Mouse (Mus musculus): ENCODE results near the gene Ralgds.
A peak's percentile ranks its signal among the peaks of the same experiment; 100 is the strongest.
"Not testable (repeated sequence)": the region's sequence is repeated elsewhere in the genome, so short reads cannot be mapped to it uniquely, and the experiment has no call there.

Ralgds gene

GRCm38 (mm10) chr2:28512798-28513401 is at the start of gene Ralgds:
Gene Ralgds, plus strand, starts transcription at chr2:28513125.
- DNase-seq, result peak; percentile 83

DNA sequence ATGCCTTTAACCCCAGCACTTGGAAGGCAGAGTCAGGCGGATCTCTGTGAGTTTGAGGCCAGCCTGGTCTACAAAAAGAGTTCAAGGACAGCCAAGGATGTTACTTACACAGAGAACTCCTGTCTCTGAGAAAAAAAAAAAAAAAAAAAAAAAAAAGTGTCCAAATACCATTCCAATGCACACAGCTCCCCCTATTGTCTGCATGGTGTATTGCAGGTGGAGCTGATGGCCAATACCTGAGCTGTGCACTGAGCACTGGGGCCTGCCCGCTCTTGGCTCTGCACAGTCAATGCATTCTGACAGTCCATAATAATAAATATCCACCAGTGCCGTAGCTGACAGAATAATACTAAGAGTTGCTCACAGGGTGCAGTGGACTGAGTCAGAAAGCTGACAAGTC is 49.0 kb upstream of the Ralgds start:
- peak; percentile 59 for DNase-seq

DNA sequence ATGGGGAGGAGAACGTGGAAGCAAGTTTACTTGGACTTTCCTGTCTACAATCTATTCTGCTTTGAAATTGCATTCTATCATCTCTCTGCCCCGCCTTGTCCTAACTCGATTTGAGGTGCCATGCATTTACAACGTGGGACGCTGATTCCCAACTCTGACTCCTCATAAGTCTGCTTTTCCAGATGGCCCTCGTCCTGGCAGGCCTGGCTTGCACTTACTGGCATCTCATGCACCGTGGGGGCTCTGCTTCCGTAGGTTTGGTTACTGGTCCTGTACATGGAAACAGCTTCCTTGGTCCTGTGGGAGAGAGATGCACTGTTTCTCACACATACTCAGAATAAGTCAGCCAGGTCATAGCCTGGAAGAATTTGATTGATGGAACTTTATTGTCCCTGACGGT is 48.0 kb upstream of the Ralgds start:
- no peak for DNase-seq

DNA sequence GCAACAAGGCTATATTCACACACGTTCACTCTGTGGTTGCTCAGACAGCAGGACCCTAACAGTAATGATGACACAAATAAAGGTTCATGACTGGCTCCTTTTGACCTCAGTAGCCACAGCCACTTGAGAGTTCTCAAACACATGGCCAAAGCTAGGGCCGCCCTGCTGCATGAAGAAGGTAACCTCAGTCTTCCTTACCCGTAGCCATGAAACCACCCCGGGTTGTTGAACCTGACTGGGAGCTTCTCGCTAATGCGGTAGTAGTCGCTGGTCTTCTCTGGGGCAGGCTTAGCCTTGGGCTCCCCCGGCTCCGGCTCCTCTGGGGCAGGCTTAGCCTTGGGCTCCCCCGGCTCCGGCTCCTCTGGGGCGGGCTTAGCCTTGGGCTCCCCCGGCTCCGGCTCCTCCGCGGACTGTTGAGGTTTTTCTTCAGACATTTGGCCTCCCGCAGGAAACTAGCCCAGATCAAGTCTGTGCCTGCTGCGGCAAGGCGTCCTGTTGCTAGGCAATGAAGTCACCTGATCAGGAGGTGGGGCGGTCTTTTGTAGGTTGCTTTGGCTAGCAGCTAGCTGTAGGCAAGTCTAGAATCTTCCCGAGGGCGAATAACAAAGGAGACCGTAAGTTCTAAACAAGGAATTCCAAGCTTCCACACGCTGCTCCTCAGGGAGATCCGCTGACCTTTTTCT is 46.9 kb upstream of the Ralgds start, which contains the start of gene 1700007K13Rik:
TSS of gene 1700007K13Rik (minus strand) at position 497 of the 683 bp plus-strand sequence.
- peak; percentile 63 for DNase-seq

- peak; percentile 81 for DNase-seq
Measured at GRCm38 (mm10) chr2:28467860-28468485, 45.0 kb upstream of the Ralgds start, which contains the start of gene Mrps2. Gene Mrps2, plus strand, starts transcription at chr2:28468066.

DNA sequence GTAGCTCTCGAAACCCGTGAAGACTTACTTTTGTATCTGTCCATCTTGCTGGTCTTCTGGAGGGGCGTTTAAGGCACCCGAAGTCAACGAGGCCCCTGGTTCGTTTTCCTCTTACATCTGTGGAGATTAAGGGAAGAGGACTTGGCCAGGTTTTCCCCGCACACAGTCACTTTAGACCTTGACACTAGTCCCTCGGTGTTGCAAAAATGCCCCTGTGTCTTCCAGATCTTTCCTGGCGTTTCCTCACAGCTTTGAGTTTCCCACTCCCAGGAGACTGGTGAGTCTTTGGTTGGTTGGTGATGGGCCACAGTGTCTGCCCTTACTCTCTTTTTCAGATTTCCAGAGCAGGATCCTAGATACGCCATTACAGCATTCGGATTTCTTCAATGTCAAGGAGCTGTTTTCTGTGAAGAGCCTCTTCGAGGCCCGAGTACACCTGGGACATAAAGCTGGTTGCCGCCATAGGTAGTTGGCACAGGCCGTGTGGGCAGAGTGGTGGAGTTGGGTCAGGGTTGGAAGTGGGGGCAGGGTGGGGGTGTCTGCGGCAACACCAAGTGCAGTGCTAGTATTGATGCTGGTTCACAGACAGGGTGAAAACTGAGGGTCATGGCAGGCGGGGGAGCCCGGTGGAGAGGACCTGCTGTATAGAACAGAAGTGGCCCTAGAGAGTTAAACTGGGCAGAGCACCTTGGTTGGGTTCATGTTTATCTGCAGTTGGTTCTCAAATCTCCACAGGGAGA is 44.3 kb upstream of the Ralgds start:
- no peak for DNase-seq

DNA sequence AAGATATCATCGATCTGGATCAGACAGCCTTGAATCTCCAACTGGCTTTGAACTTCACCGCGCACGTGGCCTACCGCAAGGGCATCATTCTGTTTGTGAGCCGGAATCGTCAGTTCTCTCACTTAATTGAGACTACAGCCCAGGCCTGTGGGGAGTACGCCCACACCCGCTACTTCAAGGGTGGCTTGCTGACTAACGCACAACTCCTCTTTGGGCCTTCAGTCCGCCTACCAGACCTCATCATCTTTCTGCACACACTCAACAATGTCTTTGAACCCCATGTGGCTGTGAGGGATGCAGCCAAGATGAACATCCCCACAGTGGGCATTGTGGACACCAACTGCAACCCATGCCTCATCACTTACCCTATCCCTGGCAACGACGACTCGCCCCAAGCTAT is 43.5 kb upstream of the Ralgds start:
- DNase-seq, result no peak

- DNase-seq, result no peak
Measured at GRCm38 (mm10) chr2:28470591-28470990, 42.3 kb upstream of the Ralgds start.

- not testable (repeated sequence) for DNase-seq
Measured at GRCm38 (mm10) chr2:28472011-28472410, 40.9 kb upstream of the Ralgds start.

DNA sequence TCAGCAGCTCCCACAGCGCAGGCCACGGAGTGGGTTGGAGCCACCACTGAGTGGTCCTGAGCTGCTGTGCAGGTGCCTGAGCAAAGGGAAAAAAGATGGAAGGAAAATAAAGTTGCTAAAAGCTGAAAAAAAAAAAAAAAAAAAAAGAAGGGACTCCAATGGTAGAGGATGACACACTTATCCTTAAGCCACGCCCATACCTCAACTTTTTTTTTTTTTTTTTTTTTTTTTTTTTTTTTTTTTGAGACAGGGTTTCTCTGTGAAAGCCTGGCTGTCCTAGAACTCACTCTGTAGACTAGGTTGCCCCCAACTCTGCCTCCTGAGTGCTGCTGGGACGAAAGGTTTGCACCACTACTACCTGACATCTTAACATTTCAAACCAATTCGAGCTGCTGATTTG is 34.9 kb upstream of the Ralgds start:
- DNase-seq, result not testable (repeated sequence)

DNA sequence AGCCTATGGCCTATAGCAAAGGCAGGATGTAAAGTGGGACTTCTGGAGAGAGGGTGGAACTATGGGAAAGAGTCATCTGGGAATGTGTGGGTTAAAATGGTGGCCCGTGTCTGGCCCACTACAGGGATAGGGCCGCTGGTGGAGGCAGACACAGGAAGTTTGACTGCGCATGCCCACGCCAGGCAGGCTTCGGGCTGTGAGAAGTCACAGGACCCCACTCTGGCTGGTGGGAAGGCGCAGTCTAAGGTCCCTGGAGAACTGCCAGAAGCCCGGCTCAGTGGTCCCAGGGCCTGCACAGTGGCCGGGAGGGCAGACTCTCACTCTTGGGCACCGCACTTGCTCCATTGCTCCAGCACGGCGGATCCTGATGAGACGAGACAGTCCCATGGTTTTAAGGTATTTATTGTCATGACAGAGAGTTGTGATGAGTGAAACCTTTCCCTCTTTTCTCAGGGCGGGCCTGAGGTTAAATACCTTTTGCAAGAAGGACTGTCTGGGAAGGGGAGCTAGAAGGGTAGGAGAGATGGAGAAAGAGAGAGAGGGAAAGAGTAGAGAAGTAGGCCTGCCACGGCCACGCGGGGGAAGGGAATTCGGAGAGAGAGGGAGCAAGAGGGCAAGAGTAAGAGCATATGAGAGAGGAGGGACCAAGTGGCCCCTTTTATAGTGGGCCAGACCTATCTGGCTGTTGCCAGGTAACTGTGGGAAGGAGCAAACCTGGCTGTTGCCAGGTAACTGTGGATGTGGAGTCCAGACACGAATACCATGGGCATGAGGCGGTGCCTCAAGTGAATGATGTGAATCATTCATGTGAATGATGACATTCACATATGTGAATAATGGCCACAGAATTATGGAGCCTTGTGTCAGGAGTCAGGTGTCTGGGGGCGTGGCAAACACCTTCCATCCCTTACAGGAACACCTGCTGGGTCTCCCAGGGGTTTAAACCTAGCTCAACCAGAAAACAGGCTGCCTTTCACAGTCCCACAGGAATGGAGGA is 33.4 kb upstream of the Ralgds start:
- no peak for DNase-seq

- DNase-seq, result no peak
Measured at GRCm38 (mm10) chr2:28483861-28484260, 29.1 kb upstream of the Ralgds start.

DNA sequence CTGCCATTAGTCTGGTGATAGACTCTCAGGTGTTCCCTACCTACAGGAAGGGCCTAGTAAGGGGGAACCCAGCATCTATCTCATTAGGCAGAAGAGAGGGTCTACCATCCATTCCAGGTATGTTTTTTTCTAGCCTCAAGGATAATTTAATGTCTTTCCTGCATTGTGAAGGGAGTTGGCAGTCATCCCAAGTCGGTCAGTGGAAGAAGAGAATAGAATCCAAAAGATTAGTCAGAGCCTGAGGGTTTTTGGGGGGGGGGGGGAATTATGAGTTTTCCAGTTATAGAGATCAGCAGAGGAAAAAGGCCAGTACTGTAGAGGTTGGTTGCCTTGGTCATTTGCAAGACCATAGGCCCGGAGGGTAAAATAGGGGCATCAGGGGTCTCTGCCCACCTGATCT is 18.4 kb upstream of the Ralgds start:
- DNase-seq, result no peak

DNA sequence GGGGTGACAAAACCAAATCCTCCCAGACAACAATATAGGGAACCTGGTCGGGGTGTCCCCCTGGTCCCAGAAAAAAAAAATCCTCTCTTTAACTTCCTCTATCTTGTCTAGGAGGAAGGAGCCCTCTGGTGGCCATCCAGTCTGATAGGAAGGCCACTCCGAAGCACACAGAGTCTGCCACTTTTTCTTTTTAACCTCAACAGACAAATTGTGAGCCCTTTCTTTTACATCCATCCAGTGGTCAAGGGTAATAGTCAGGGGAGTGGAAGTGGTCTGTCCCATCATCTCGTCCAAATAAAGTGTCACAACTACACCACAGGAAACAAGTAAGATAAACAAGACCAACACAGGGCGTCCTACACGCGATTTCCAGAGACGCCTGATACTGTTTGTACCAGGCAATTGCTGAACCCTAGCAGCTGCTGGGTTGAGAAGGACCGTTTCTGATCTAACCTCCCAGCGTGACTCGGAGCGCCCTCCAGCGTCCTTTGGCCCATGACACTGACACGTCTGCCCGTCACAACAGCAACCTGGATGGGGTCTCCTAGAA is 17.6 kb upstream of the Ralgds start:
- no peak for DNase-seq

- no peak for DNase-seq
Measured at GRCm38 (mm10) chr2:28495801-28496595, 16.9 kb upstream of the Ralgds start.

DNA sequence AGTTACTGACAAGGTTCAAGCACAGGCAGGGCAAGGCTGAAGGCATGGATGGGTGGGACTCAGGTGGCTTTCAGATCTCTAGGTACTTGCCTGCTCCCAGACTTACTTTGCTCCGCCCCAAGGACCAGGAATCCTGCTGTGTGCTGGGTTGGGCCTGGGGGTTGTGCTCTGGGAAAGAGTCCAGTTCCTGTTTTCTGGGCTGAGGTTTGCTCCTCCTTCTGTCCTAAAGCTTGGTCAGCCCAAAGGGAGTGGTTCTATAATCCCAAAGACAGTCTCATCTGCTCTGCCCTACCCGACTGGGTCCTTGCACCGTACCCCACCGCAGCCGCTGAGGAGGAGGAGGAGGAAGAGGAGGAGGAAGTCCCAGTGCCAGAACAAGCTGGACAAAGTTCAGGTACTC is 16.3 kb upstream of the Ralgds start, which contains the start of gene Gbgt1:
TSS of gene Gbgt1 (plus strand) at position 221 of the 400 bp plus-strand sequence.
- no peak for DNase-seq

DNA sequence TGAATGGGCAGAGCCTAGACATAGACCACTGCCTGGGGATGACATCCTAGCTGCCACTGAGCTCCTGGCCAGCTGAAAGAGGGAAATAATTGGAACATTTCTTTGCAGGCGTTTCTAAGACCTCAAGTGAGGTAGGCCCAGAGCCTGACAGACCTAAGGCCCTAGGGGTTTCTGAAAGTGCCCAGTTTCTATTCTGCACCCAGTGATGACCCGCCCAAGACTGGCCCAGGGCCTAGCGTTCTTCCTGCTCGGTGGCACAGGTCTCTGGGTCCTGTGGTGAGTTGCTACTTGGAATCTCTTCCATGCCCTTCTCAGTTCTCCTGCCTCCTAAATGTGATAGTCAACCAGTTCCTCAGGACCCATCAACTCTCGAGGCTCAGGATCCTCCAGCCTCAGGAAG is 15.4 kb upstream of the Ralgds start:
- no peak for DNase-seq

GRCm38 (mm10) chr2:28498431-28498830 is 14.5 kb upstream of the Ralgds start:
- no peak for DNase-seq

- DNase-seq, result no peak
Measured at GRCm38 (mm10) chr2:28502987-28503386, 9.9 kb upstream of the Ralgds start.

DNA sequence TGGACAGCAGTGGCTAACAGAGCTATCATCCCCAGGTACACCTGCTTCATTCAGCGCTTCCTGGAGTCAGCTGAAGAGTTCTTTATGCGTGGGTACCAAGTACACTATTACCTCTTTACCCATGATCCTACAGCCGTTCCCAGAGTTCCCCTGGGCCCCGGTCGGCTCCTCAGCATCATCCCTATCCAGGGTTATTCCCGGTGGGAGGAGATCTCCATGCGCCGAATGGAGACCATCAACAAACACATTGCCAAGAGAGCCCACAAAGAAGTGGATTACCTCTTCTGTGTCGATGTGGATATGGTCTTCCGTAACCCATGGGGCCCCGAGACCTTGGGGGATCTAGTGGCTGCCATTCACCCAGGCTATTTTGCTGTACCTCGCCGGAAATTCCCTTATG is 8.2 kb upstream of the Ralgds start:
- no peak for DNase-seq

DNA sequence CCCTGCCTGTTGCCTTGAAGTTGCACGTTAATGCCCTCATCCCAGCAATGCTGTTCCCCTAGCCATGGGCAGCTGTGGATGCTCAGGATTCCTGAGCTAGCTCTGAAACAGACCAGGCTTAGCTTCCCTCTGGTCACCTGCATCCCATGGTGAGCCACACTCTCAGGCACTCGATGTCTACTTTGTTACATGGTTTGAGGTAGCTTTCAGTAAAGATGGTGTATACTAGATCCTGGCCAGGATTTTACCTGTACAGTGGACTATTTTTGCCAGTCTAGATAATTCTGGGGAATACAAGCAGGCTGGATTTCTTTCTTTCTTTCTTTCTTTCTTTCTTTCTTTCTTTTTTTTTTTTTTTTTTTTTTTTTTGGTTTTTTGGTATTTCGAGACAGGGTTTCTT is 7.1 kb upstream of the Ralgds start, which contains the start of gene Gm10134:
TSS of gene Gm10134 (plus strand) at position 301 of the 400 bp plus-strand sequence.
- no peak for DNase-seq
